Mouse (Mus musculus): ENCODE measurements at regions not wholly inside any gene's neighbourhood (a gene's known extent, or its start where the extent isn't known, plus 50 kb on each side); places are given as distances from the start of the nearest gene placed in this dataset.

- H3K27ac ChIP-seq (ENCODE audit: insufficient read depth, low read length): no peak overlapping the region
- no peaks in the 10 kb centered on the region for H3K27me3 ChIP-seq (ENCODE audit: control insufficient read depth, insufficient read depth, low read length, poor library complexity, severe bottlenecking)
- H3K9ac ChIP-seq (ENCODE audit: low read depth, poor library complexity, severe bottlenecking): no peak overlapping the region
- H3K4me3 ChIP-seq (ENCODE audit: low read depth, low read length): no peak overlapping the region
- TF ChIP-seq EP300 (IDR thresholded peaks at IDR 0.05; ENCODE audit: insufficient read depth, low read depth, low read length): no peak
- no peak for TF ChIP-seq CTCF (IDR thresholded peaks at IDR 0.05; ENCODE audit: low read depth, low read length)
- no peak for TF ChIP-seq POLR2A (IDR thresholded peaks at IDR 0.05; ENCODE audit: insufficient read depth, low read length)
- H3K4me1 ChIP-seq (ENCODE audit: control insufficient read depth, insufficient read depth, low read length): no peaks in the 10 kb centered on the region
- no peaks in the 10 kb centered on the region for H3K36me3 ChIP-seq (ENCODE audit: control insufficient read depth, insufficient read depth, low read length, poor library complexity, severe bottlenecking)
- no peaks in the 10 kb centered on the region for H3K9me3 ChIP-seq (replicated peaks; ENCODE audit: control insufficient read depth, insufficient read depth, low read length, poor library complexity, severe bottlenecking)
These were observed 169.2 kb upstream of the Cxcl12 start for GRCm38 (mm10) chr6:116998948-116999682.

GRCm38 (mm10) chr6:116999940-117000339 is 168.4 kb upstream of the Cxcl12 start:
- Histone ChIP-seq H3K9me3 (replicated peaks; ENCODE audit: control insufficient read depth, insufficient read depth, low read length, poor library complexity, severe bottlenecking) (no peaks in the 10 kb centered on the region), H3K4me3 (ENCODE audit: low read depth, low read length) (no peak overlapping the region), H3K27ac (ENCODE audit: insufficient read depth, low read length) (no peak overlapping the region), H3K27me3 (ENCODE audit: control insufficient read depth, insufficient read depth, low read length, poor library complexity, severe bottlenecking) (no peaks in the 10 kb centered on the region), H3K9ac (ENCODE audit: low read depth, poor library complexity, severe bottlenecking) (no peak overlapping the region), H3K4me1 (ENCODE audit: control insufficient read depth, insufficient read depth, low read length) (no peaks in the 10 kb centered on the region), H3K36me3 (ENCODE audit: control insufficient read depth, insufficient read depth, low read length, poor library complexity, severe bottlenecking) (no peaks in the 10 kb centered on the region)
- no peak for TF ChIP-seq CTCF (IDR thresholded peaks at IDR 0.05; ENCODE audit: low read depth, low read length)
- TF ChIP-seq POLR2A (IDR thresholded peaks at IDR 0.05; ENCODE audit: insufficient read depth, low read length): no peak

GRCm38 (mm10) chr6:117000951-117001725 is 167.2 kb upstream of the Cxcl12 start:
- Histone ChIP-seq H3K4me3 (ENCODE audit: low read depth, low read length) (no peak overlapping the region), H3K27ac (ENCODE audit: insufficient read depth, low read length) (no peak overlapping the region)
- no peak for TF ChIP-seq EP300 (IDR thresholded peaks at IDR 0.05; ENCODE audit: insufficient read depth, low read depth, low read length)
- TF ChIP-seq POLR2A (IDR thresholded peaks at IDR 0.05; ENCODE audit: insufficient read depth, low read length): no peak
- TF ChIP-seq CTCF (IDR thresholded peaks at IDR 0.05; ENCODE audit: low read depth, low read length): no peak

GRCm38 (mm10) chr6:117012621-117013020 is 155.7 kb upstream of the Cxcl12 start:
- Histone ChIP-seq H3K9ac (ENCODE audit: low read depth, poor library complexity, severe bottlenecking) (no peak overlapping the region), H3K27ac (ENCODE audit: insufficient read depth, low read length) (no peak overlapping the region), H3K4me3 (ENCODE audit: low read depth, low read length) (no peak overlapping the region), H3K4me1 (ENCODE audit: control insufficient read depth, insufficient read depth, low read length) (no peaks in the 10 kb centered on the region), H3K9me3 (replicated peaks; ENCODE audit: control insufficient read depth, insufficient read depth, low read length, poor library complexity, severe bottlenecking) (no peaks in the 10 kb centered on the region), H3K36me3 (ENCODE audit: control insufficient read depth, insufficient read depth, low read length, poor library complexity, severe bottlenecking) (no peaks in the 10 kb centered on the region), H3K27me3 (ENCODE audit: control insufficient read depth, insufficient read depth, low read length, poor library complexity, severe bottlenecking) (no peaks in the 10 kb centered on the region)
- TF ChIP-seq POLR2A (IDR thresholded peaks at IDR 0.05; ENCODE audit: insufficient read depth, low read length) (no peak), CTCF (IDR thresholded peaks at IDR 0.05; ENCODE audit: low read depth, low read length) (no peak), EP300 (IDR thresholded peaks at IDR 0.05; ENCODE audit: insufficient read depth, low read depth, low read length) (no peak)

More at GRCm38 (mm10) chr6:117000951-117001725, 167.2 kb upstream of the Cxcl12 start:
- no peaks in the 10 kb centered on the region for H3K4me1 ChIP-seq (ENCODE audit: control insufficient read depth, insufficient read depth, low read length)
- H3K9ac ChIP-seq (ENCODE audit: low read depth, poor library complexity, severe bottlenecking): no peak overlapping the region
- H3K9me3 ChIP-seq (replicated peaks; ENCODE audit: control insufficient read depth, insufficient read depth, low read length, poor library complexity, severe bottlenecking): no peaks in the 10 kb centered on the region
- no peaks in the 10 kb centered on the region for H3K27me3 ChIP-seq (ENCODE audit: control insufficient read depth, insufficient read depth, low read length, poor library complexity, severe bottlenecking)
- no peaks in the 10 kb centered on the region for H3K36me3 ChIP-seq (ENCODE audit: control insufficient read depth, insufficient read depth, low read length, poor library complexity, severe bottlenecking)

GRCm38 (mm10) chr6:117015461-117015860 is 152.9 kb upstream of the Cxcl12 start:
- Histone ChIP-seq H3K9me3 (replicated peaks; ENCODE audit: control insufficient read depth, insufficient read depth, low read length, poor library complexity, severe bottlenecking) (no peaks in the 10 kb centered on the region), H3K27ac (ENCODE audit: insufficient read depth, low read length) (no peak overlapping the region), H3K27me3 (ENCODE audit: control insufficient read depth, insufficient read depth, low read length, poor library complexity, severe bottlenecking) (no peaks in the 10 kb centered on the region), H3K36me3 (ENCODE audit: control insufficient read depth, insufficient read depth, low read length, poor library complexity, severe bottlenecking) (no peaks in the 10 kb centered on the region), H3K4me3 (ENCODE audit: low read depth, low read length) (no peak overlapping the region), H3K9ac (ENCODE audit: low read depth, poor library complexity, severe bottlenecking) (no peak overlapping the region), H3K4me1 (ENCODE audit: control insufficient read depth, insufficient read depth, low read length) (no peaks in the 10 kb centered on the region)
- TF ChIP-seq CTCF (IDR thresholded peaks at IDR 0.05; ENCODE audit: low read depth, low read length) (no peak), EP300 (IDR thresholded peaks at IDR 0.05; ENCODE audit: insufficient read depth, low read depth, low read length) (no peak), POLR2A (IDR thresholded peaks at IDR 0.05; ENCODE audit: insufficient read depth, low read length) (no peak)

- no peaks in the 10 kb centered on the region for H3K4me1 ChIP-seq (ENCODE audit: control insufficient read depth, insufficient read depth, low read length)
- no peak overlapping the region for H3K27ac ChIP-seq (ENCODE audit: insufficient read depth, low read length)
- no peaks in the 10 kb centered on the region; the same call in 1 of the 2 replicates for H3K27me3 ChIP-seq (ENCODE audit: control insufficient read depth, insufficient read depth, low read length, poor library complexity, severe bottlenecking)
- TF ChIP-seq CTCF (IDR thresholded peaks at IDR 0.05; ENCODE audit: low read depth, low read length) (no peak), EP300 (IDR thresholded peaks at IDR 0.05; ENCODE audit: insufficient read depth, low read depth, low read length) (no peak), POLR2A (IDR thresholded peaks at IDR 0.05; ENCODE audit: insufficient read depth, low read length) (no peak)
- H3K4me3 ChIP-seq (ENCODE audit: low read depth, low read length): no peak overlapping the region
- H3K9ac ChIP-seq (ENCODE audit: low read depth, poor library complexity, severe bottlenecking): no peak overlapping the region
- no peaks in the 10 kb centered on the region for H3K36me3 ChIP-seq (ENCODE audit: control insufficient read depth, insufficient read depth, low read length, poor library complexity, severe bottlenecking)
- H3K9me3 ChIP-seq (replicated peaks; ENCODE audit: control insufficient read depth, insufficient read depth, low read length, poor library complexity, severe bottlenecking): no peaks in the 10 kb centered on the region
These were observed 146.5 kb upstream of the Cxcl12 start for GRCm38 (mm10) chr6:117021851-117022250.

Data from ES-Bruce4 (cell line).